Mouse (Mus musculus) forebrain, embryonic 11.5 days (tissue): ENCODE measurements around the gene Mier1. TPM values are rescaled to one million over a fixed set of nuclear protein-coding genes. Genes with fewer than 3 reads are reported as not detected.
"Not testable (repeated sequence)": the region's sequence is repeated elsewhere in the genome, so short reads cannot be mapped to it uniquely, and the experiment has no call there.

ENCODE experiments used
- ATAC-seq: fragments of 200-750 bp; cut with Nextera tagmentation; replicated peaks from 2 replicates; pipeline ENCODE4 v1.8.0; 2017; ENCODE audit warnings: moderate TSS enrichment; ENCODE audit not compliant: low FRiP score
- DNase-seq: peaks from one replicate; pipeline ENCODE4 v3.0.0-alpha.2; 2017; ENCODE audit warnings: low spot score
- H3K27ac ChIP-seq: fragments of 300-500 bp; sonication (generic); 2 replicates; pipeline ENCODE4 v1.5.1; 2014; ENCODE audit warnings: low read depth, low read length
- H3K27me3 ChIP-seq: fragments of 300-500 bp; sonication (generic); 2 replicates; pipeline ENCODE4 v1.6.1; 2014; ENCODE audit warnings: mild to moderate bottlenecking, low read length, mixed read lengths; ENCODE audit not compliant: control insufficient read depth, insufficient read depth
- H3K36me3 ChIP-seq: fragments of 300-500 bp; sonication (generic); 2 replicates; pipeline ENCODE4 v1.6.1; 2014; ENCODE audit warnings: mild to moderate bottlenecking, low read length, moderate library complexity, mixed read lengths; ENCODE audit not compliant: control insufficient read depth, insufficient read depth
- H3K4me1 ChIP-seq: fragments of 300-500 bp; sonication (generic); replicated peaks from 2 replicates; pipeline ENCODE4 v1.6.1; 2014; ENCODE audit warnings: low read length, mixed read lengths; ENCODE audit not compliant: control insufficient read depth, insufficient read depth
- H3K4me2 ChIP-seq: fragments of 300-500 bp; sonication (generic); 2 replicates; pipeline ENCODE4 v1.6.1; 2014; ENCODE audit warnings: low read depth, mild to moderate bottlenecking, low read length, moderate library complexity, mixed read lengths; ENCODE audit not compliant: severe bottlenecking
- H3K4me3 ChIP-seq: fragments of 300-500 bp; sonication (generic); 2 replicates; pipeline ENCODE4 v1.5.1; 2014; ENCODE audit warnings: low read depth, low read length
- H3K9ac ChIP-seq: fragments of 300-500 bp; sonication (generic); 2 replicates; pipeline ENCODE4 v1.6.1; 2014; ENCODE audit warnings: low read length
- H3K9me3 ChIP-seq: fragments of 300-500 bp; sonication (generic); 2 replicates; pipeline ENCODE4 v1.6.1; 2016; ENCODE audit warnings: low read length, mixed read lengths; ENCODE audit not compliant: control insufficient read depth
- WGBS: fragments of 180-500 bp; shearing (Covaris S2); extraction: QIAGEN DNeasy Blood & Tissue Kit; methylation state at CpG from one replicate; pipeline ENCODE4 v1.1.7; 2014; 5-methylcytosine and 5-hydroxymethylcytosine counted together
- polyA plus RNA-seq: library from polyadenylated mRNA; unstranded; fragments of >200 nt; fragmentation: Nextera tagmentation; extraction: Ambion mirVana; gene quantifications from 2 replicates; pipeline ENCODE4 v1.2.1, GENCODE M21; 2014

Gene Mier1
- polyA plus RNA-seq, 1 experiment from 2014 or later, result 43.7 TPM

GRCm38 (mm10) chr4:103123606-103124005 is 9.4 kb downstream of the Mier1 start:
- H3K9ac ChIP-seq, result no peak overlapping the region
- no peak overlapping the region for H3K4me3 ChIP-seq
- H3K4me1 ChIP-seq, result peaks cover 5% of the 10 kb centered on the region; the same call in 1 of the 2 replicates
- H3K36me3 ChIP-seq, result no peaks in the 10 kb centered on the region
- no peak for DNase-seq
- no peaks in the 10 kb centered on the region for H3K9me3 ChIP-seq
- no peak overlapping the region for H3K4me2 ChIP-seq
- no peak for ATAC-seq
- H3K27ac ChIP-seq, result no peak overlapping the region
- H3K27me3 ChIP-seq, result no peaks in the 10 kb centered on the region

DNA sequence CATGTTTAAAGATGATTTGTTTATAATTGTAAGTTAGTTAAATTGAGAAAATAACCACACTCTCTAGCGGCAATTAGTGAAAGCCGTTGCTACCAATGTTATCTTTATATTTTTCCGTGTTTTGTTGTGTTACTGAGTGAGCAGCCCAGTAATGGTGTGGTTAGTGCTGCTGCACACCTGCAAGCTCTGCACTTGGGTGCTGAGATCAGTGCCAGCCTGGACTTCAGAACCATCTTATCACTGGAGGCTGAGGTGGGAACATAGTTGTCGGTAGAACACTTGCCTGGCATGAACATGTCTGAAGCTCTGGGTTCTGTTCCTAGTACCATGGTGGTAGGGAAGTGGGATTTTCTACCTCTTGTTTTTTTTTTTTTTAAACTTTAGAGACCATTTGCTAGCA is 12.3 kb downstream of the Mier1 start:
- 92% methylated on average over 4 of the region's 4 CpGs for WGBS

GRCm38 (mm10) chr4:103136946-103137345 is 22.8 kb downstream of the Mier1 start:
- no peak for ATAC-seq
- no peaks in the 10 kb centered on the region for H3K27me3 ChIP-seq
- H3K36me3 ChIP-seq, result no peaks in the 10 kb centered on the region

More for the DNA sequence above, 12.3 kb downstream of the Mier1 start:
- peaks cover 2% of the 10 kb centered on the region; the same call in 1 of the 2 replicates for H3K36me3 ChIP-seq
- no peaks in the 10 kb centered on the region for H3K9me3 ChIP-seq
- no peak overlapping the region for H3K4me2 ChIP-seq
- no peak for DNase-seq
- ATAC-seq, result no peak
- H3K4me3 ChIP-seq, result no peak overlapping the region
- no peak overlapping the region for H3K9ac ChIP-seq
- no peaks in the 10 kb centered on the region for H3K27me3 ChIP-seq
- H3K27ac ChIP-seq, result no peak overlapping the region
- no peaks in the 10 kb centered on the region for H3K4me1 ChIP-seq

GRCm38 (mm10) chr4:103146339-103146738 is 32.1 kb downstream of the Mier1 start:
- Histone ChIP-seq H3K27me3 (no peaks in the 10 kb centered on the region), H3K36me3 (no peaks in the 10 kb centered on the region; the same call in 1 of the 2 replicates), H3K27ac (no peak overlapping the region), H3K9me3 (no peaks in the 10 kb centered on the region), H3K9ac (no peak overlapping the region), H3K4me2 (no peak overlapping the region), H3K4me1 (no peaks in the 10 kb centered on the region), H3K4me3 (no peak overlapping the region)
- 40% methylated on average over 5 of the region's 5 CpGs for WGBS
- DNase-seq (peak; percentile 83), ATAC-seq (0 out of 2 replicates have a peak, but pooled peaks have one; percentile 33)

More at GRCm38 (mm10) chr4:103136946-103137345, 22.8 kb downstream of the Mier1 start:
- Histone ChIP-seq H3K9ac (no peak overlapping the region), H3K4me2 (no peak overlapping the region), H3K4me1 (no peaks in the 10 kb centered on the region), H3K4me3 (no peak overlapping the region), H3K27ac (no peak overlapping the region), H3K9me3 (no peaks in the 10 kb centered on the region)
- no peak for DNase-seq
- WGBS, result 82% methylated on average over 1 of the region's 1 CpGs

DNA sequence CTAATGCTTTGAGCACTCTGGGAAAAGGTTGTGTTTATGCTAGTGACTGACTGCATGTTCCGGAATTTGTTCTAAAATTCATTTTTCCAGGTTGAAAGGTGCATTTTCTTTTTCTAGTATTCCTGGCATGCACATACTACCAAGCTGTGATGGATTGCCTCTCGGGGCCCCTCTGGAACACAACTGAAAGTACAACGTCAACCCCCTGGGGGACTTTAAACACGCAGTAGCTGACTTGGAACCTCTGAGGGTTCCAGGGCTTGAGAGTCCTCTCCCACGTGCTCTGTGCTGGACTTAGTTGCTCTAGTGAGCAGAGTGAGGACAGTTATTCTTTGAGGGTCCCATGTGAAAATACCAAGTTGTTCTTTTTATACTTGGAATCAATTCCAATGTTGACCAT is 37.8 kb downstream of the Mier1 start:
- no peak overlapping the region for H3K9ac ChIP-seq
- no peaks in the 10 kb centered on the region for H3K27me3 ChIP-seq
- H3K4me2 ChIP-seq, result no peak overlapping the region
- ATAC-seq, result no peak
- no peak overlapping the region for H3K4me3 ChIP-seq
- no peaks in the 10 kb centered on the region for H3K4me1 ChIP-seq
- H3K27ac ChIP-seq, result no peak overlapping the region
- H3K9me3 ChIP-seq, result no peaks in the 10 kb centered on the region
- no peak for DNase-seq
- peaks cover 4% of the 10 kb centered on the region; the same call in 1 of the 2 replicates for H3K36me3 ChIP-seq
- 93% methylated on average over 5 of the region's 5 CpGs for WGBS

- H3K9ac ChIP-seq, result no peak overlapping the region
- H3K36me3 ChIP-seq, result peaks cover 10% of the 10 kb centered on the region; the same call in 1 of the 2 replicates
- H3K4me1 ChIP-seq, result no peaks in the 10 kb centered on the region
- H3K4me2 ChIP-seq, result no peak overlapping the region
- DNase-seq (no peak), ATAC-seq (no peak)
- H3K9me3 ChIP-seq, result no peaks in the 10 kb centered on the region
- no peaks in the 10 kb centered on the region for H3K27me3 ChIP-seq
- WGBS, result 93% methylated on average over 4 of the region's 4 CpGs
- H3K4me3 ChIP-seq, result no peak overlapping the region
- H3K27ac ChIP-seq, result no peak overlapping the region
Measured at GRCm38 (mm10) chr4:103158781-103159180, 44.6 kb downstream of the Mier1 start.

DNA sequence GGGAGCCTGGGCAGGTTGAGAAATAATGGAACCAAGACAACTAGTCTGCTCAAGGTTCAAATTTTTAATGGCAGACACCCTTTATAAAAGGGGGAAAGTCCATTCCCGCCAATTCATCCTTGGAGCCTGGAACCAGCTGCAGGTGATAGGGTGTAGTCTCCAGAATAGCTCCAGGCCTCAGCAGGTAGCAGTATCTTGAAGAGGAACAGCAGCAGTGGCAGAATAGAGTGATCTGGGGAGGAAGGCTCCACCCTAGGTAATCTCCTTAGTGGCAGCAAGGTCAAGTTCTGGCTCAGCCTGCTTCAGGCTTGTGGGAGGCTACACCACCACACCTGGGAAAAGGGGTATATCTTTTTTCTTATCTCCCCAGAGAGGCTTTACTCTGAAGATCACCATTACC is 52.0 kb downstream of the Mier1 start:
- not testable (repeated sequence) for H3K9ac ChIP-seq, H3K27ac ChIP-seq, H3K4me1 ChIP-seq, H3K36me3 ChIP-seq, H3K9me3 ChIP-seq, H3K4me3 ChIP-seq, DNase-seq, H3K4me2 ChIP-seq, H3K27me3 ChIP-seq, ATAC-seq
- WGBS, result 91% methylated on average over 1 of the region's 1 CpGs

GRCm38 (mm10) chr4:103171256-103171655 is 57.1 kb downstream of the Mier1 start:
- no peaks in the 10 kb centered on the region for H3K36me3 ChIP-seq
- WGBS, result 97% methylated on average over 3 of the region's 3 CpGs

DNA sequence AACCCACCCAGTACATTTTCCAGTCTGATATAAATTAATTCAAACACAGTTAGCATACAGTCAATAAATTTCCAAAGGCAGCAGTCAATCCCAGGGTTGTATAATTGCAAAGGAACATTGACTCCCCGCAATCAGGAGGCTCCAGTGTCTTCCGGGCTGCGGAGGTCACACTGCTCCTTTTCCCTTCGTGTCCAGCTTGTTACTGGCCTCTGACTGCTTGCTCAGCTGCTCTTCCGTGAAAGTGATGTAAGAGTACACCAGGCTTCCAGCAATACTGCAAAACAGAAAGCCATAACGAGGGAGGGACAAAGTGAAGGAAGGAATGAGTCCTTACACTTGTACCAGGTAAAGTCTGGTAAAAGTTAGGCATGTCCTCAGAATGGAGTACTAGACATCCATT is 59.3 kb downstream of the Mier1 start:
- H3K4me3 ChIP-seq, result no peak overlapping the region
- 83% methylated on average over 6 of the region's 6 CpGs for WGBS
- H3K9me3 ChIP-seq, result no peaks in the 10 kb centered on the region
- H3K36me3 ChIP-seq, result no peaks in the 10 kb centered on the region
- no peak for ATAC-seq
- H3K27ac ChIP-seq, result no peak overlapping the region
- DNase-seq, result no peak
- no peaks in the 10 kb centered on the region for H3K4me1 ChIP-seq
- H3K27me3 ChIP-seq, result no peaks in the 10 kb centered on the region
- H3K9ac ChIP-seq, result no peak overlapping the region
- no peak overlapping the region for H3K4me2 ChIP-seq

More at GRCm38 (mm10) chr4:103171256-103171655, 57.1 kb downstream of the Mier1 start:
- Histone ChIP-seq H3K4me3 (no peak overlapping the region), H3K9me3 (no peaks in the 10 kb centered on the region), H3K27ac (no peak overlapping the region), H3K9ac (no peak overlapping the region), H3K27me3 (no peaks in the 10 kb centered on the region), H3K4me2 (no peak overlapping the region), H3K4me1 (no peaks in the 10 kb centered on the region)
- no peak for ATAC-seq
- DNase-seq, result no peak
